Mouse (Mus musculus) neural tube, embryonic 11.5 days (tissue): ENCODE results near the gene Ctnnd2. TPM values are rescaled to one million over a fixed set of nuclear protein-coding genes. Genes with fewer than 3 reads are reported as not detected.

Source experiments
- ATAC-seq: fragments of 200-750 bp; cut with Nextera tagmentation; 2 replicates; pipeline ENCODE4 v1.8.0; 2017; ENCODE audit warnings: moderate number of reproducible peaks, mild to moderate bottlenecking, moderate TSS enrichment, moderate library complexity; ENCODE audit not compliant: insufficient read depth, low FRiP score, low TSS enrichment
- DNase-seq: peaks from one replicate; pipeline ENCODE4 v3.0.0-alpha.2; 2015; ENCODE audit warnings: low spot score
- H3K27ac ChIP-seq: fragments of 300-500 bp; sonication (generic); 2 replicates; pipeline ENCODE4 v1.5.1; 2014; ENCODE audit warnings: low read depth, mild to moderate bottlenecking, low read length
- H3K27me3 ChIP-seq: fragments of 300-500 bp; sonication (generic); 2 replicates; pipeline ENCODE4 v1.6.1; 2014; ENCODE audit warnings: mild to moderate bottlenecking, low read length, mixed read lengths; ENCODE audit not compliant: control insufficient read depth, insufficient read depth
- H3K36me3 ChIP-seq: fragments of 300-500 bp; sonication (generic); 2 replicates; pipeline ENCODE4 v1.6.1; 2014; ENCODE audit warnings: mild to moderate bottlenecking, low read length, moderate library complexity, mixed read lengths; ENCODE audit not compliant: control insufficient read depth, insufficient read depth
- H3K4me1 ChIP-seq: fragments of 300-500 bp; sonication (generic); 2 replicates; pipeline ENCODE4 v1.6.1; 2014; ENCODE audit warnings: low read length, mixed read lengths; ENCODE audit not compliant: control insufficient read depth, insufficient read depth
- H3K4me2 ChIP-seq: fragments of 300-500 bp; sonication (generic); 2 replicates; pipeline ENCODE4 v1.6.1; 2014; ENCODE audit warnings: low read depth, mild to moderate bottlenecking, moderate library complexity
- H3K4me3 ChIP-seq: fragments of 300-500 bp; sonication (generic); 2 replicates; pipeline ENCODE4 v1.5.1; 2014; ENCODE audit warnings: low read depth, low read length
- H3K9ac ChIP-seq: fragments of 300-500 bp; sonication (generic); 2 replicates; pipeline ENCODE4 v1.6.1; 2014; ENCODE audit warnings: mild to moderate bottlenecking, low read length
- H3K9me3 ChIP-seq: fragments of 300-500 bp; sonication (generic); 2 replicates; pipeline ENCODE4 v1.6.1; 2016; ENCODE audit warnings: low read length; ENCODE audit not compliant: control insufficient read depth
- WGBS: fragments of 180-500 bp; shearing (Covaris S2); extraction: QIAGEN DNeasy Blood & Tissue Kit; methylation state at CpG from one replicate; pipeline ENCODE4 v1.1.7; 2014; 5-methylcytosine and 5-hydroxymethylcytosine counted together
- polyA plus RNA-seq: library from polyadenylated mRNA; unstranded; fragments of >200 nt; fragmentation: Nextera tagmentation; extraction: Ambion mirVana; gene quantifications from 2 replicates; pipeline ENCODE4 v1.2.1, GENCODE M21; 2014

Gene Ctnnd2
- polyA plus RNA-seq, 1 experiment from 2014 or later: 24.0 TPM

- Histone ChIP-seq H3K4me1 (no peaks in the 10 kb centered on the region), H3K36me3 (no peaks in the 10 kb centered on the region), H3K27ac (peak overlapping the region; percentile 89), H3K27me3 (0 out of 2 replicates have a peak, but pooled peaks cover 3% of the 10 kb centered on the region), H3K4me3 (peak overlapping the region; percentile 69), H3K9ac (peak overlapping the region; percentile 79), H3K4me2 (peak overlapping the region; percentile 88), H3K9me3 (no peaks in the 10 kb centered on the region)
- WGBS: under 1% methylated on average over 29 of the region's 29 CpGs
- ATAC-seq (peak; percentile 64), DNase-seq (peak; percentile 53)
Measured at GRCm38 (mm10) chr15:30173370-30173941, 1.1 kb downstream of the Ctnnd2 start.

- Histone ChIP-seq H3K4me2 (peak overlapping the region; percentile 88), H3K27ac (no peak overlapping the region), H3K9me3 (no peaks in the 10 kb centered on the region), H3K9ac (no peak overlapping the region; the same call in 1 of the 2 replicates), H3K36me3 (no peaks in the 10 kb centered on the region), H3K4me3 (peak overlapping the region; percentile 69), H3K27me3 (0 out of 2 replicates have a peak, but pooled peaks cover 3% of the 10 kb centered on the region), H3K4me1 (no peaks in the 10 kb centered on the region)
- 54% methylated on average over 7 of the region's 7 CpGs for whole genome bisulfite sequencing
- no peak for ATAC-seq
- DNase-seq: peak; percentile 9
Measured at GRCm38 (mm10) chr15:30174321-30174720, 1.9 kb downstream of the Ctnnd2 start.

- Histone ChIP-seq H3K27me3 (no peaks in the 10 kb centered on the region), H3K36me3 (no peaks in the 10 kb centered on the region)
- ATAC-seq: no peak
Measured at GRCm38 (mm10) chr15:30184020-30184419, 11.6 kb downstream of the Ctnnd2 start.

DNA sequence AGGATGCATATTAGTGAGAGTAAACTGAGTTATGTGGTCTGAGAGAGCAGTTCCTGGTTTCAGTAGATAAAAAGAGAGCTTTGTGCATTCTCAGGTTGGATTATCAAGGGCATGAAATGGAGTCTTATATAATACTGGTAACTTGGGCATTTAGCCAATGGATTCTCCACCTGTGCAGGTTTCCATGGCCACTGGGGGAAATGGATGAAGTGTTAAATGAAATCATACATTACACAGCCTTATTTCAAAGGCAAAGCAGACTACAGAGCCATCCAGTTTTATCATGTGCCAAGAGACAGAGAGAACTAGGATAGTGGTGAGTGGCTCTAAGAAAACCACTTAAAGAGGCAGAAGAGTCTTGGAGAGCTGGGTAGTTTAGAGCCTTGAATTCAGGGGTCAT lies 18.5 kb downstream of the Ctnnd2 start:
- H3K27ac ChIP-seq: no peak overlapping the region
- H3K4me3 ChIP-seq: no peak overlapping the region

More at GRCm38 (mm10) chr15:30184020-30184419, 11.6 kb downstream of the Ctnnd2 start:
- 91% methylated on average over 7 of the region's 7 CpGs for WGBS
- H3K4me1 ChIP-seq: no peaks in the 10 kb centered on the region
- H3K9ac ChIP-seq: no peak overlapping the region
- no peak for DNase-seq
- H3K27ac ChIP-seq: no peak overlapping the region
- no peaks in the 10 kb centered on the region for H3K9me3 ChIP-seq
- no peak overlapping the region for H3K4me2 ChIP-seq
- H3K4me3 ChIP-seq: no peak overlapping the region

GRCm38 (mm10) chr15:30191931-30192668 lies 19.7 kb downstream of the Ctnnd2 start:
- no peaks in the 10 kb centered on the region for H3K9me3 ChIP-seq
- H3K27me3 ChIP-seq: no peaks in the 10 kb centered on the region
- no peaks in the 10 kb centered on the region for H3K4me1 ChIP-seq
- ATAC-seq (no peak), DNase-seq (no peak)
- 69% methylated on average over 5 of the region's 5 CpGs for WGBS
- H3K27ac ChIP-seq: no peak overlapping the region
- no peak overlapping the region for H3K9ac ChIP-seq
- H3K36me3 ChIP-seq: no peaks in the 10 kb centered on the region
- H3K4me2 ChIP-seq: no peak overlapping the region
- H3K4me3 ChIP-seq: no peak overlapping the region

More for the DNA sequence above, 18.5 kb downstream of the Ctnnd2 start:
- no peaks in the 10 kb centered on the region for H3K4me1 ChIP-seq
- no peaks in the 10 kb centered on the region for H3K27me3 ChIP-seq
- DNase-seq (no peak), ATAC-seq (no peak)
- H3K36me3 ChIP-seq: no peaks in the 10 kb centered on the region
- no peak overlapping the region for H3K4me2 ChIP-seq
- H3K9me3 ChIP-seq: no peaks in the 10 kb centered on the region
- H3K9ac ChIP-seq: no peak overlapping the region

- DNase-seq (no peak), ATAC-seq (no peak)
- no peak overlapping the region for H3K27ac ChIP-seq
- H3K36me3 ChIP-seq: no peaks in the 10 kb centered on the region
- H3K9ac ChIP-seq: no peak overlapping the region
- no peaks in the 10 kb centered on the region for H3K27me3 ChIP-seq
- H3K9me3 ChIP-seq: no peaks in the 10 kb centered on the region
- no peak overlapping the region for H3K4me3 ChIP-seq
- H3K4me2 ChIP-seq: no peak overlapping the region
- H3K4me1 ChIP-seq: no peaks in the 10 kb centered on the region
- WGBS: 86% methylated on average over 3 of the region's 3 CpGs
Measured at GRCm38 (mm10) chr15:30198429-30198828, 26.0 kb downstream of the Ctnnd2 start.

GRCm38 (mm10) chr15:30199785-30200184 lies 27.4 kb downstream of the Ctnnd2 start:
- H3K9me3 ChIP-seq: no peaks in the 10 kb centered on the region
- no peaks in the 10 kb centered on the region for H3K4me1 ChIP-seq
- H3K4me3 ChIP-seq: no peak overlapping the region
- 89% methylated on average over 1 of the region's 1 CpGs for WGBS
- no peaks in the 10 kb centered on the region for H3K27me3 ChIP-seq
- no peak overlapping the region for H3K4me2 ChIP-seq
- no peak overlapping the region for H3K9ac ChIP-seq
- no peak for DNase-seq
- no peak overlapping the region for H3K27ac ChIP-seq
- H3K36me3 ChIP-seq: no peaks in the 10 kb centered on the region
- no peak for ATAC-seq

- H3K27ac ChIP-seq: no peak overlapping the region
- H3K4me1 ChIP-seq: no peaks in the 10 kb centered on the region
- no peak overlapping the region for H3K4me2 ChIP-seq
- no peak for ATAC-seq
- H3K27me3 ChIP-seq: no peaks in the 10 kb centered on the region
- H3K9me3 ChIP-seq: no peaks in the 10 kb centered on the region
- H3K4me3 ChIP-seq: no peak overlapping the region
- no peak overlapping the region for H3K9ac ChIP-seq
- DNase-seq: no peak
- no peaks in the 10 kb centered on the region for H3K36me3 ChIP-seq
- WGBS: 98% methylated on average over 2 of the region's 2 CpGs
Measured at GRCm38 (mm10) chr15:30201211-30201610, 28.8 kb downstream of the Ctnnd2 start.

DNA sequence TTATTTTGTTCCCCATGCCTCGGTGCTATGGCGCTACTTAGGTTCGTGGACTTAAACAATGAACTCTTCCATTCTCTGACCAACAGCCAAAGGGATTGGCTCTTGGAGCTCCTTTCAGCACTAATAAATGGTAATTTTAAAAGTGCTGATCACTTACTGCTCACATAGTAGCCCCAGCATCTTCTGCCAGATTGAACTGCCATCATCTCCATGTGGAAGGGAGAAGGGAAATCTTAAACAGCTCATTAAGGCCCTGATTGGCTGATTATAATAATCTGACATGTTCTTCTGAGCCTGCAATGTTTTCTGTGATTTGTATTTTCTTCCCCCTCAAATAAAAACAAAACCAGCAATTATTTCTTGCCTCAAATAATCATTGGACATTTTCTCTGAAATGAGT lies 29.2 kb downstream of the Ctnnd2 start:
- H3K4me2 ChIP-seq: no peak overlapping the region
- H3K9ac ChIP-seq: no peak overlapping the region
- no peaks in the 10 kb centered on the region for H3K4me1 ChIP-seq
- no peaks in the 10 kb centered on the region for H3K27me3 ChIP-seq
- no peaks in the 10 kb centered on the region for H3K9me3 ChIP-seq
- H3K27ac ChIP-seq: no peak overlapping the region
- 98% methylated on average over 3 of the region's 3 CpGs for WGBS
- DNase-seq: no peak
- ATAC-seq: no peak
- no peak overlapping the region for H3K4me3 ChIP-seq
- no peaks in the 10 kb centered on the region for H3K36me3 ChIP-seq
